Mouse (Mus musculus): ENCODE data around the gene Vegfb.

DNA sequence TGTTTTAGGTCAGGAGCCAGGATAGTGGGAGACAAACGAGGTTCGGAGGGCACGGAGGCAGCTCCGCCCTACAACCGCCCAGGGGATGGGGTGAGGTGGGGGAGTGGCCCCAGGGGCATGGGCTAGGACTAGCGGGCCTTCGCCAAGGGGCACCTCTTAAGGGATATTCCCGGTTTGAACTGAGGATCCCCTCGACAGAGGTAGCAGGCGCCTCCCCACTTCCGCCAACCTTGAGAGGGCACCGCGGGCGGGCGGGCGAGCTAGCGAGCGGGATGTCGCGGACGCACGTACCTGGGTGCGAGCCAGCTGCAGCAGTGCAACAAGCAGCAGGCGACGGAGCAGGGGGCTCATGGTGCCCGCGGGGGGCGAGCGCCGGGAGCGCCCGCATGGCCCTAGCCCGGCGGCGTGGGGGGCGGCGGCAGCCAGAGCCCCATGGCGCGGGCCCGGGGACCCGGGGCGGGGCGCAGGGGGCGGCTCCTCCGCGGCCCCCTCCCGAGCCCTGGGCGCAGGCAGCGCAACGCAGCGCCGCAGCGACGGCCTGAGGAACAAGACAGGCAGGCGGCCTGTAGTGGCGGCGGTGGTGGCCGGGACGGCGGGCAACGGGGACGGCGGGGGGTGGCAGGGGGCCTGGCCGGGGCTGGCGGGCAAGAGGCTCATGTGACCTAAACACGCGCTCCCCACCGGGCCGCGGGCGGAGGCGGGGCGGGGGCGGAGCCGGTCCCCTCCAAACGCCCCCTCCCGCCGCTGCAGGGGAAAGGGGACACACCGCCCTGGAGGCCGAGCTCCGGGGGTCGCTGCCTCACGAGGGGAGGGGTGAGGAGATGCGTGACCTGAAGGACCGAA, at the start of gene Vegfb:
- TF ChIP-seq EP300 (optimal IDR thresholded peaks at IDR 0.05): no peak
- TF ChIP-seq CTCF (IDR thresholded peaks at IDR 0.05; ENCODE audit: low read depth): no peak

Measured in stomach, postnatal 0 days (tissue).